Comparison of ENCODE assay signal across 28 mouse cellular contexts in genomic region chr1:134311760-134312159, GRCm38 (mm10). TPM values are rescaled to one million over a fixed set of nuclear protein-coding genes. Genes with fewer than 3 reads are reported as not detected.
"Had no signal": no experiment of that assay in that cellular context is flagged by ENCODE, and none has a peak within 500 bp of the region (broad histone marks: within the 10 kb centered on the region; RNA-seq: fewer than 3 reads in every experiment).

No protein-coding gene starts in this region.

- DNase-seq: cerebellum, adult 2 months; cerebellum, adult 8-10 months; cerebellum, adult 9-10 months; cerebellum, adult 9-11 months; cerebellum, postnatal 10 days; cerebellum, postnatal 14 days; cerebellum, postnatal 25 days; cerebellum, postnatal 36 days; embryo, embryonic 11 days; forebrain, postnatal 0 days; gastrocnemius, adult 2 months; gastrocnemius, postnatal 10 days; gastrocnemius, postnatal 14 days; gastrocnemius, postnatal 25 days; gastrocnemius, postnatal 36 days; heart, adult 11 months; heart, adult 18-20 months had no signal

- H3K27ac ChIP-seq: embryonic facial prominence, embryonic 10.5 days; embryonic facial prominence, embryonic 12.5 days; embryonic facial prominence, embryonic 13.5 days; embryonic facial prominence, embryonic 15.5 days; forebrain, embryonic 10.5 days; forebrain, embryonic 12.5 days; forebrain, embryonic 13.5 days; forebrain, embryonic 15.5 days; gastrocnemius, adult 2 months had no signal

- H3K4me3 ChIP-seq: embryonic facial prominence, embryonic 10.5 days; embryonic facial prominence, embryonic 12.5 days; embryonic facial prominence, embryonic 13.5 days; embryonic facial prominence, embryonic 15.5 days; erythroblast, embryonic 14.5 days; forebrain, embryonic 10.5 days; forebrain, embryonic 12.5 days; forebrain, embryonic 13.5 days; forebrain, embryonic 15.5 days; gastrocnemius, adult 2 months had no signal

RNA-seq across cellular contexts. Expression of gene Myog, which starts 22.0 kb away (rescaled TPM):
- total RNA-seq: common myeloid progenitor, adult 5-6 weeks; granulocyte monocyte progenitor cell, adult 5-6 weeks; heart, adult 18-20 months had no signal
